Mouse (Mus musculus): ENCODE measurements around the gene Kctd4. TPM values are rescaled to one million over a fixed set of nuclear protein-coding genes. Genes with fewer than 3 reads are reported as not detected.

The Kctd4 gene
- 0.50 TPM for polyA plus RNA-seq (2017; shearing (Covaris generic))

GRCm38 (mm10) chr14:75954766-75955165, at the start of gene Kctd4:
Kctd4 (plus strand) TSS chr14:75955009.

GRCm38 (mm10) chr14:76010102-76011061, 55.6 kb downstream of the Kctd4 start, which contains the start of gene Gtf2f2:
Gtf2f2 (minus strand) TSS chr14:76010865.

Other genes starting within 250 kb of the Kctd4 start
- gene Cog3, start 200.5 kb upstream of the Kctd4 start, polyA plus RNA-seq (2017; shearing (Covaris generic)), result 36.1 TPM
- gene Slc25a30, start 168.0 kb upstream of the Kctd4 start, polyA plus RNA-seq (2017; shearing (Covaris generic)), result 11.7 TPM
- gene Tpt1, start 109.9 kb upstream of the Kctd4 start, polyA plus RNA-seq (2017; shearing (Covaris generic)), result 1,385 TPM
- gene Gtf2f2, start 55.9 kb downstream of the Kctd4 start, polyA plus RNA-seq (2017; shearing (Covaris generic)), result 40.9 TPM
- 15.8 TPM for gene Gpalpp1, start 155.8 kb downstream of the Kctd4 start, polyA plus RNA-seq (2017; shearing (Covaris generic))
- gene Nufip1, start 155.9 kb downstream of the Kctd4 start, polyA plus RNA-seq (2017; shearing (Covaris generic)), result 16.3 TPM